Comparison of ENCODE assay signal across 29 mouse cellular contexts in the genomic region with DNA sequence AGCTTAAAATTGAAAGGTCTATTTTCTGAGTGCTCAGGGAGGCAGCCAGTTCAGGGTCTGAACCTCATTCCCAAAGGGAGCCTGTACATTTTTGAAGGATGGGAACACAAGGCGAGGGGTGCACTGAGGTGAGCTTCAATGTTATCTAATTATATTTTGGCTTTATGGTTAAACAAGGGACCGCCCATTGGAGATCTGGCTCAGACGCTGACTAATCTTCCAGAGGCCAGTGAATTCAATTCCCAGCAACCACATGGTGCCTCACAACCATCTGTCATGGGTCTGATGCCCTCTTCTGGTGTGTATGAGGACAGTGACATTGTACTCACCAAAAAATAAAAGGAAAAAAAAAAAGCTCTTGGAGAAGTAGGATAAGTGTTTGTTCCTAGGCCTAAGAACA.
DNase-seq lines count a peak whose midpoint lies in the region; ATAC-seq and TF ChIP-seq lines count a peak whose summit lies in the region.
"Had no signal": no experiment of that assay in that cellular context is flagged by ENCODE, and none has a peak within 500 bp of the region (broad histone marks: within the 10 kb centered on the region; RNA-seq: fewer than 3 reads in every experiment).

No protein-coding gene starts in this region.

- 85% methylated on average over 3 of the region's 3 CpGs for WGBS in midbrain, postnatal 0 days
- WGBS in midbrain, embryonic 15.5 days: 73% methylated on average over 3 of the region's 3 CpGs

- no peak overlapping the region for H3K9ac ChIP-seq in midbrain, postnatal 0 days (replicated peaks; ENCODE audit: low read length, poor library complexity, severe bottlenecking)
- H3K9ac ChIP-seq in midbrain, embryonic 15.5 days: no peak overlapping the region
- H3K9ac ChIP-seq: embryonic facial prominence, embryonic 15.5 days; forebrain, embryonic 12.5 days; hindbrain, embryonic 12.5 days; liver, embryonic 12.5 days; liver, postnatal 0 days; midbrain, embryonic 13.5 days; neural tube, embryonic 15.5 days had no signal

- peak; percentile 4; the same call in 1 of the 2 replicates for TF ChIP-seq CTCF in midbrain, postnatal 0 days (IDR thresholded peaks at IDR 0.05)

- H3K9me3 ChIP-seq in midbrain, postnatal 0 days (ENCODE audit: low read length): no peaks in the 10 kb centered on the region
- H3K9me3 ChIP-seq in midbrain, embryonic 15.5 days: no peaks in the 10 kb centered on the region
- H3K9me3 ChIP-seq: embryonic facial prominence, embryonic 10.5 days; embryonic facial prominence, embryonic 15.5 days; forebrain, embryonic 12.5 days; G1E; hindbrain, embryonic 12.5 days; liver, embryonic 12.5 days; midbrain, embryonic 13.5 days; neural tube, embryonic 15.5 days had no signal

- no peak overlapping the region for H3K27ac ChIP-seq in midbrain, postnatal 0 days (ENCODE audit: low read depth, low read length)
- no peak overlapping the region for H3K27ac ChIP-seq in midbrain, embryonic 15.5 days
- H3K27ac ChIP-seq: embryonic facial prominence, embryonic 10.5 days; embryonic facial prominence, embryonic 15.5 days; forebrain, embryonic 12.5 days; hindbrain, embryonic 12.5 days; left cerebral cortex, adult 2 months; liver, embryonic 12.5 days; macrophage; midbrain, embryonic 13.5 days; neural tube, embryonic 15.5 days had no signal

- no peak for ATAC-seq in midbrain, postnatal 0 days (ENCODE audit: low FRiP score)
- ATAC-seq in midbrain, embryonic 15.5 days (replicated peaks): no peak
- ATAC-seq: intestine, postnatal 0 days; liver, embryonic 12.5 days; liver, postnatal 0 days; midbrain, embryonic 13.5 days; Patski had no signal

- H3K4me3 ChIP-seq in midbrain, postnatal 0 days (ENCODE audit: low read depth, low read length): no peak overlapping the region
- H3K4me3 ChIP-seq in midbrain, embryonic 15.5 days: no peak overlapping the region
- H3K4me3 ChIP-seq: embryonic facial prominence, embryonic 10.5 days; embryonic facial prominence, embryonic 15.5 days; forebrain, embryonic 12.5 days; hindbrain, embryonic 12.5 days; left cerebral cortex, adult 2 months; liver, embryonic 12.5 days; midbrain, embryonic 13.5 days; neural tube, embryonic 15.5 days had no signal

- H3K4me2 ChIP-seq in midbrain, postnatal 0 days (ENCODE audit: low read depth, low read length, poor library complexity, severe bottlenecking): no peak overlapping the region
- H3K4me2 ChIP-seq in midbrain, embryonic 15.5 days: no peak overlapping the region
- H3K4me2 ChIP-seq: embryonic facial prominence, embryonic 15.5 days; forebrain, embryonic 12.5 days; heart, embryonic 11.5 days; hindbrain, embryonic 12.5 days; liver, embryonic 12.5 days; midbrain, embryonic 13.5 days; neural tube, embryonic 15.5 days had no signal

- no peaks in the 10 kb centered on the region for H3K36me3 ChIP-seq in midbrain, postnatal 0 days (ENCODE audit: insufficient read depth, low read length)
- H3K36me3 ChIP-seq in midbrain, embryonic 15.5 days (replicated peaks): no peaks in the 10 kb centered on the region
- H3K36me3 ChIP-seq: embryonic facial prominence, embryonic 10.5 days; embryonic facial prominence, embryonic 15.5 days; forebrain, embryonic 12.5 days; G1E; hindbrain, embryonic 12.5 days; liver, embryonic 12.5 days; midbrain, embryonic 13.5 days; neural tube, embryonic 15.5 days had no signal

- H3K4me1 ChIP-seq in midbrain, postnatal 0 days (ENCODE audit: insufficient read depth, low read length): no peaks in the 10 kb centered on the region
- no peaks in the 10 kb centered on the region for H3K4me1 ChIP-seq in midbrain, embryonic 15.5 days
- H3K4me1 ChIP-seq: embryonic facial prominence, embryonic 10.5 days; embryonic facial prominence, embryonic 15.5 days; hindbrain, embryonic 12.5 days; liver, embryonic 12.5 days; neural tube, embryonic 15.5 days had no signal

- H3K27me3 ChIP-seq in midbrain, postnatal 0 days (ENCODE audit: insufficient read depth, low read length): no peaks in the 10 kb centered on the region
- H3K27me3 ChIP-seq in midbrain, embryonic 15.5 days (replicated peaks): no peaks in the 10 kb centered on the region
- H3K27me3 ChIP-seq: CH12.LX; embryonic facial prominence, embryonic 15.5 days; forebrain, embryonic 12.5 days; hindbrain, embryonic 12.5 days; liver, embryonic 12.5 days; midbrain, embryonic 13.5 days; neural tube, embryonic 15.5 days had no signal

- DNase-seq in midbrain, postnatal 0 days (ENCODE audit: low spot score): peak; percentile 66
- DNase-seq in cerebellum, adult 11-12 months: peak; percentile 80
- DNase-seq in cerebellum, adult 9-11 months: peak; percentile 82
- DNase-seq in thymus, postnatal 10 days (ENCODE audit: low spot score in 2 of 2): no peak
- DNase-seq in kidney, adult 8-10 months: no peak
- DNase-seq in ovary, postnatal 14 days (ENCODE audit: low spot score): no peak
- DNase-seq: adrenal gland, postnatal 10 days; B cell, adult 2 months; gastrocnemius, postnatal 14 days; heart, postnatal 36 days; kidney, postnatal 14 days; liver, postnatal 0 days; spleen, adult 18-20 months; thymus, postnatal 25 days had no signal

Comparison
In these comparisons a context has a peak if more than half of its experiments do, and no peak if none do; other contexts are left out.
1. DNase-seq: peak in midbrain, postnatal 0 days (single experiment), cerebellum, adult 11-12 months (single experiment) and cerebellum, adult 9-11 months (single experiment); none in thymus, postnatal 10 days (0 of 2), kidney, adult 8-10 months (0 of 2) and ovary, postnatal 14 days (single experiment).